Mouse (Mus musculus): ENCODE measurements around the gene Snrpa.
A peak's percentile ranks its signal among the peaks of the same experiment; 100 is the strongest.

Snrpa gene

DNA sequence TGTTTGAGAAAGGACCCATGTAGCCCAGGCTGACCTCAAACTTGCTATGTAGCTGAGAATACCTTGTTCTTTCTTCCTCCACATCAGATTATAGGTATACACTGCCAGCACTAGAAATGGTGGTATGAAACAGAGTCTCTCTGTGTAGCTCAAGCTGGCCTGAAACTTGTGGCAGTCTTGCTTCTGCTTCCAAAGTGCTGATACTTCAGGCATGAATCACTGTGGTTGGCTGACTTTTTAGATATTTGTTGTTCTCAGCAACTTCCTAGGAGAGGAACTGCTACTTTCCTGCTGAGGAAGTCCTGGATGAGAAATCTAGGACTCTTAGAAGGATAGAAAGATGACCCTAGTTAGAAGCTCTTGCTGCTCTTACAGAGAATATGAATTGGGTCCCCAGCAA, 2.3 kb upstream of the Snrpa start:
- no peak for DNase-seq (ENCODE audit: low spot score)

DNA sequence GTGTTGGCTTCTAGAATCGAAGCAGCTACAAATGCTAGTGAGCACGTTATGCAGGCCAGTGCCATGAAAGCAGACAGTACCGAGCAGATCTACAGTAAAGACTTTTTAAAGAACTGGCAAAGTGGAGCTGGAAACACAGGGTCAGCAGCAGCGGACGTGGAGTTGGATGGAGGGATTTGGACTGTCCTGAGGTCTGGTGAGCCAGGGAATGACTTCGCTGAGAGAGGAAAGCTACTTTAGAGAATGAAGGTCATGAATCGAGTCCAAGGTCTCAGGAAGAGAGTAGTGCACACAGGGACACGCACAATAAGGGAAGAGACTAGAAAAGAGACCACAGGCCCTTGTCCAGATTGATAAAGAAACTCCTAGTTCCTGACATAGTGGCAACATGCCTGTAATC, 1.6 kb upstream of the Snrpa start:
- DNase-seq (ENCODE audit: low spot score) = no peak

DNA sequence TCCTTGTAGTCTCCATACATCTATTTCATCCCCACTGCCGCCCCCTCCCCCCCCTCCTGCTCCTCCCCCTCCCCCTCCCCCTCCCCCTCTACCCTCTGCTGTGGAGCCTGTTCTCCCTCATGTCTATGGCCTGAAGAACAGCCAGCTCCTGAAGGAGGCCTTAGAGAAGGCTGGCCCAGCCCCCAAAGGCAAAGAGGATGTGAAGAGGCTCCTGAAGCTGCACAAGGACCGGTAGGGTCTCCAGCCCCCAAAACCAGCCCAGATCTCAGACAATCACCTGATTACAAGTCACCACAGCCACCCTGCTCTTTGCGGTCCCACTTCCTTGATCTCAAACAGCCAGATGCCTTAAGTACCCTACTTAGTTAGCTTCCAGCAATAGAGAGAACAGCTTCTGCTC, 1.1 kb upstream of the Snrpa start:
- DNase-seq (ENCODE audit: low spot score) = no peak

DNA sequence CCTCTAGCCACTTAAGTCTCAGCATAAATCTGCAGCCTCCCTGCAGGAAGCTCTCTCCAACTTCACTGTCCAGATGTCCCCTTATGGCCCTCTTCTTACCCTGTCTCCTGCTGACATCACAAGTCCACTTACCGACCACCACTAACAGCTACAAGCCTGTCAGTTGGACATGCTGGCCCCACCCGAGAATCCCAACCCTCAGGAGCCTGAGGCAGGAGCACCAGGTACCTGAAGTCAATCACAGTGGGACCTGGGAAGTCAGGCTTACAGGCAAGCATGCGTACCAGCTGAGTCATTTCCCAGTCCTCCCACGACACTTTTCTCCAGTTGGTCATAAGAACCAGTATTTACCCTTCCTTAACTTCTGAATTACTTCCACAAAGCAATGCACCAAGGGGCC, 2.3 kb downstream of the Snrpa start:
- no peak for DNase-seq (ENCODE audit: low spot score)

DNA sequence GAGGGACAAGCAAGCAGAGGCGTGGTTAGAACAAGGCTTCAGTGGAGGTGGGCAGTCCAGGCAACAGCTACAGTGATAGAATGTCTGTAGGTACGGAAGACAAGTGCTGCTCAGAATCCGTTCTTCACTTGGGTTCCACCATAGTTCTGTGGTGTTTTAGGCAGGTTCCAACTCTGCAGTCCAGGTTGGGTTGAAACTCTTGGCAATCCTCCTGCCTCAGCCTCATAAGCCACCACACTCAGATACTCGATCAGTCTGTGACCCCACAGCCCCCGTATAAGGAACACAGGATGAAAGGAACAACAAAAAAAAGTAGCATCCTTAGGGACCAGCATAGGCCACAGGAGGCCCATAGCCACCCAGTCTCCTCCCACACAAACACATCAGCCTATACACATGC, 3.6 kb downstream of the Snrpa start:
- DNase-seq (ENCODE audit: low spot score) = no peak

DNA sequence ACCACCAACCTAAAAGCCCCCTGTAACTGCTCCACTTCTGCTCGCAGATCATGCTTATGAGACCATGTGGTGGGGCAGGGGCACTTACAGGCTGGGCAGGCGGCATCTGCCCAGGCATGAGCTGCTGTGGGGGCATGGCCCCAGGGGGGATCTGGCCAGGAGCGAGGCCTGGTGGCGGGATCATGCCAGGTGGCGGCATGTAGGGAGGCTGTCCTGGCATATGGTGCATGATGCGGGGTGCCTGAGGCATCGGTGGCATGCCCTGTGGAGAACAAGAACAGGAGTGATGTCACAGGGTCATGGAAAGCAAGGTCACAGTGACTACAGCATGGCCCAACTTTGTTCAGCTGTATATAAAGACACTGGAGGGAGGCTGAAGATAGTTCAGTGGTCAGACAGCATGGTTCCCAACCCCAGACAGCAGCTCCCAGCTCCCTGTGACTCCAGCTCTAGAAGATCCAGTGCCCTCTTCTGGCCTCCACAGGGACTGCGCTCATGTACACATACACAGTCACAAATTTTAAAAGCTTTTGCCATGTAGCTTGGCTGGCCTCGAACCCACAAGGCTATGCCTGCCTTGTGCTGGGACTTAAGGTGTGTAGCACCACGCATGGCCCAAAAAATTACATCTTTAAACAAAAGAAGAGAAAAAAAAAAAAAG, 6.7 kb downstream of the Snrpa start:
- DNase-seq (ENCODE audit: low spot score) = no peak

DNA sequence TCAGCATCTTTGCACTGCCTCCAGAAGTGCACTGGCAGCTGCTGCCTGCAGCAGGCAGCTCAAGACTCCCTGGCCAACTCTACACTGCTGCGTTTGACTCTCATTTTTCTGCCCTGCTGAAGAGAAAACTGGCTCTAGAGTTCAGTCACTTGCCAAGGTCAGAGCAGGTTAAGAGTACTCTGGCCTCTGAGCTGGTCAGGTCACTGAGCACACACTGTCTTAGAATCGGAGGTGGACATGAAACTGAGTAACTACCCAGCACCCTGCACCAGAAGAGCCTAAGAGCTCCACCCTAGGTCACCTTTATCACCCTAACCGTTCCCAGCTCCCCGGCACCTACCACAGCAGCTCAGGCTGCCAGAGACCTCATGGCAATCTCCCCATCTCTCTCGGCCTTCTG, 10.1 kb downstream of the Snrpa start:
- DNase-seq (ENCODE audit: low spot score) = no peak

DNA sequence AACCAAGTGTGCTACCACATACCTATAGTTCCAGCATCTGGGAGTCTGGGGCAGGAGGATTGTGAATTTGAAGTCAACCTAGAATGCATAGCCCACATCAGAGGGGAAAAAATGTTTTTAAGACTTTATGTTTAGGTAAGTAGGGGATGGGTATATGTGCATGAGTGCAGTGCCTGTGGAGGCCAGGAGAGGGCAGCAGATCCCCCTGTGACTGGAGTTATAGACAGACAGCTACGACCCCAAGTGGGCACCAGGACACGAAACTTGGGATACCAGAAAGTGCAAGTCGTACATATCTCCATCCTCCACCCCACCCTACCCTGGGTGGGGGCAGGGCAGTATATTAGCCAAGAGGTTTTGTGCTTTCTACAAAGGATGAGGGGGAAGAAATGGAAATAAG, 11.1 kb downstream of the Snrpa start:
- DNase-seq (ENCODE audit: low spot score) = no peak

DNA sequence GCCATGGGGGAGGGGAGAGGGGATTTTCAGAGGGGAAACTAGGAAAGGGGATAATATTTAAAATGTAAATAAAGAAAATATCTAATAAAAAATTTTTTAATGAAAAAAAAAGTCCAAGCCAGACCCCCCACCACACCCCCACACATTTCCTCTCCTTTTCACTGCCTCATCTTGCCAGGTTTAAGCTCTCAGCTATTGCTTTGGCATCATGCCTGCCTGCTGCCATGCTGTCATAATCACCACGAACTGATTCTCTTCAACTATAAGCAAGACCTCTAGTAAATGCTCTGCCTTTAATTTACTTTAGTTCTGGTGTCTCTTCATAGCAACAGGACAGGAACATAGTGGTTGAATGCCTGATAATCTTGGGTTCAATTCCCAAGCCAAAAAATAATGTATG, 13.6 kb downstream of the Snrpa start:
- DNase-seq (ENCODE audit: low spot score) = no peak

DNA sequence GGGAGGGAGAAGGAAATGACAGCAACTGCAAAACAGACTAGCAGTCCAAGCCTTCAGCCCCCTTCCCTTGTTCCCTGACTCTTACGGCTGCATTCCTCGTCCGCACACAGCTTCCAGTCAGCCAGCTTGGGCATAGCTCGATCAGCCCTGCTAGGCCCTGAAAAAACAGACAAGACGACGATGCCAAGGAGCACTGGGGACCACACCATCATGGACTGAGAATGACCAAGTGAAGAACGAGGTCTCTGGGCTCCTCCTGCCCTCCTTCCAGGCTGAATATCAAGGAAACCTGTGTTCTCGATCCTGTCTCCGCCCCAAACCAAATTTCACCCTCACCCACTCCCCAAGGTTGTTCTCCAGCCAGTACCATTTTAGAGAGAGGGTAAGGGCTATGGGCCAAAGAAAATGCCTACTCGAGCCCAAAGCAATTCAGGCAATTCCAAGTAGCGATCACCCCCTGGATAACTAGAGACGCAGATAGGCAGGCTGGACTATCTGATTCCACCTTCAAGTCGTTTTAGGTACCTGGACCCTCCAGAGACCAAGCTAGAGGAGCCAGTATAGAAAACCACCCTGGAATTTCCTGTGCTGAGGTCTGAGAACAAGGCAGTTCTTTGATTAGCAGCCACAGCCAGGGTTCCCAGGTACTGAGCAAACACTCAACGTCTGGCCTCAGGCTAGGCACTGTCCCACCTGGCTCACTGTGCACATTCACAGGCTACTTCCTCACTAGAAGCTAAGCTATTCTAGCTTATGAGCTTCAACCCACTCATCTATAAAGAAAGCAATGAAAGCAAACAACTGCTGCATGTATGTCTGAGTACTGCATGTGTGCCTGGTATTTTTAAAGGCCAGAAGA, 15.0 kb downstream of the Snrpa start, which contains the start of the genes Gm21983 and Mia:
Gene Gm21983 (minus strand): TSS at position 250 of the 859 bp plus-strand sequence.
Gene Mia (minus strand): TSS at position 321 of the 859 bp plus-strand sequence.
- no peak for DNase-seq (ENCODE audit: low spot score)

DNA sequence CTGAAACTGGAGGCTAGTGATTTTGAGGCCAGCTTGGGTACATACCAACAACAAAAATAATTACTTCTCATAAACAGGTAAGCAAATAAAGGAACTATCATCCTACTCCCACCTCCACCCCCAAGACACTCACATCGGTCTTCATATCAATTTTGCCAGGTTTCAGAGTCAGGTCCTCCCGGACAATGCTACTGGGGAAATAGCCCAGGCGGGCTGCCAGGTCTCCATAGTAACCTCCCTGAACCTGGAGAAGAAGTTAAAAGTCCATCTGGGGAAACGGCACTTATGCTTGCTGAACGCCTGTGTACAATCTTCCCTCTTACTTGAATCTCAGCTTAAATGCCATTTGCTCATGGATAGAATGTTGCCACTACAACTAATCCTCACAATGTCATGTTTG, 16.0 kb downstream of the Snrpa start:
- DNase-seq (ENCODE audit: low spot score) = no peak

DNA sequence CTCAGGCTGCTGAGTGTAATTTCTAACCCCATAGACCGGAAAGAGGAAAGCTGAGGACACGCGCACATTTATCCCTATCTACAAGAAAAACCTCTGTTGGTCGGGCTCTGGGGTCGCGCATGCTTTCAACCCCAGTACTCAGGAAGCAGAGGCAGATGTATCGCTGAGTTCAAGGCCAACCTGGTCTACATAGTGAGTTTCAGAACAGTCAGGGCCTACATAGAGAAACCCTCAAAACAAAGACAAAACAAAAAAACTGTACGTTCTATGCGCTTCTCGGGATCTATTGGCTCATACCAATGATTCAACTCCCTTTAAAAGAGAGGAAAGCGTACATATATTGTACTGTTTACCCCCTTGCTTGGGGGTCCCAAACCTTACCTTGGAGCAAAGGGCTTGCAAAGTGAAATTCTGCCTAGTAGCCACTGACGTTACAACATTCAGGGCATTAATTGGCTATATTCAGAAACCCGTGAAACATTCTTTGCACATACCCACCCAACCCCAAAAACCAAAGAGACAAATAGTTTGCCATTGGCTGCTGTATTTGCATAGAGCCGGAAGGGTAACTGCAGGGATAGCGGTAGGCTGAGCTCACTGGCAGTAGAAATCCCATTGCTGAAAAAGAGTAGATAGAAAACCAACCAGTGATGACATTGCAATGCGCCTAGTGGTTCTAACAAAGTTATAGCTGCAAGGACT, 16.7 kb downstream of the Snrpa start:
- DNase-seq (ENCODE audit: low spot score) = no peak

DNA sequence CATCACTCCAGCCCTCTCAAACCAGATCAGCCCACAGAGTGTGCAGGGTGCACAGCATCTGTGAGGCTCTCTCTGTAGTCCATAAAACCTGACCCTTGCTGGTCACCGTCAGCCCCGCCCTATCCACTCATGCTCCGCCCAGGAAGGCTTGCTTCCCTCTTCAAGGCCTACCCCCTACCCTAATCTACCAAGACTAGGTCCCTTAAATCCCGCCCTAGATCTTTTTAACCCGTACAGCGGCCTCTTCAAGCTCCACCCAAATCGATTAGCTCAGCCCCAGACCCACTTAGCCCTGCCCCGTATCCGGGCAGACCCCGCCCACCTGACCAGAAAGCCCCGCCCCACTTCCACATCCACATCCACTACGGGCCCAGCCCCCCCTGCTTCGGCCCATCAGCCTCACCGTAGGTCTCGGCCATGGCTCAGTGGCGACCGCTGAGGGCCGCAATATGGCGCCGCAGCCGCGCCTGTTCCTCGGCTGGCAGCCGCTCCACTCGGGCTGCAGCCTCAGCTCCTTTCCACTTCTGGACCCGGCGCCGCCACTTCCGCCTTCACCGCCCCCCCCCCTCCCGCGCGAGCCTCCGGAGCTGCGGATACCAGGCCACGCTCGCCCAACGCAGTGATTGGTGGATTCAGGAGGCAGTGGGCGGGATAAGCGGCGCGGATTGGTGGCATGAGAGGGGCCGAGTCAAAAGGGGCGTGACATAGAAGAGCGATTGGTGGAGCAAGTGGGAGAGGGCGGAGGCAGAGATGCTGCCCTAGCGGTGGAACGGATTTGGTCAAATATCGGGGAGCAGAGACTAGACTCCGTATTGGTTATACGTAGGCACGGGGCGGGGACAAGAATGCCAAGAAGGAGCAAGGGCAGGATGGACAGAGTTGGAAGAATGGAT, 17.5 kb downstream of the Snrpa start, which contains the start of gene Rab4b:
Gene Rab4b (minus strand): TSS at position 573 of the 893 bp plus-strand sequence.
- DNase-seq (ENCODE audit: low spot score) = peak; percentile 98

DNA sequence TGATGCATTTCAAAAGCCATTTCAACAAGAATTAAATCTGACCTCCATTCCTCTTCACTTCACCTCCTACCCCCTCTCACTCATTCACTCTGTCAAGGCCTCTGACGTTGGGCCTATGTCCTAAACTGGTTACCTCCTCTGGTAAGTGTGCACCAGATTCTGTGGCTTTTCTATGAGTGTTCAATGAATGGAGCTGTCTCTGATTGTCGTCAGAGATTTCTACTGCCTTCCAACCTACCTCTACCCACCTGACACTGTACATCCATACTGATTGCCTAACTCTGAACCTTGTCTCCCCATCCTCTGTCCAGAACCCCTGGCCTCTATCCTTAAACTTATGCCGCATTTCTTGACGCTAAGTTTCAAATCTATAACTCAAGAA, 18.1 kb downstream of the Snrpa start:
- no peak for DNase-seq (ENCODE audit: low spot score)

DNA sequence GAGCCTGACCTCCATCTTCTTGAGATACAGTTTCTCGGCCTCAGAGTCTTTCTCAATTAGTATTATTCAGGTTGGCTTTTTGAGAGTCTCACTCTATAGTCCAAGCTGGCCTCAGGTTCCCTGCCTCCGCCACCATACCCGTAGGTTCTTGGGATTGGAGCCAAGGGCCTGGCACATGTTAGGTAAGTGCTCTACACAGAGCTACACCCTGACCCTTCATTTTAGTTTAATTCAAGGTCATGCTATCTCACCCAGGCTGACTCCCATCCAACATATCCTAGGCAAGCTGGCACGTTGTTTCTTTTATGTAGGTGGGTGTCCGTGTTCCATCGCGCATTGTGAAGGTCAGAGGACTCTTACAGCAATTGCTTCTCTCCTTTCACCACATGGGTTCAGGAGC, 21.2 kb downstream of the Snrpa start:
- no peak for DNase-seq (ENCODE audit: low spot score)

DNA sequence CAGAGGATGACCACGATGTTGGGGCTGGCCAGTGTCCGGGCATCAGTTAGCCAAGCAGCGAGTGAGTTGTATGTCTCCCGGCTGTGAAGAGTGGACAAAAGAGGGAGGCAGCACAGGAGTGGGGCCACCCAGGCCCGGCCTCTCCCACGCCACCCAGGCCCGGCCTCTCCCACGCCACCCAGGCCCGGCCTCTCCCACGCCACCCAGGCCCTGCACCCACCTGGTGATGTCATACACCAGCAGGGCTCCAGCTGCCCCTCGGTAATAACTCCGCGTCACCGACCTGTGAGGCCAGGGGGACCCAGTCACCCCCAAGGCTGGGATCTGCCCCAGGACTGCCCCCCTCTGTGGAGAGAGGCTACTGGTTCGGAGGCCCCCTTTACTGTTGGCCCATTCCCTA, 21.6 kb downstream of the Snrpa start:
- no peak for DNase-seq (ENCODE audit: low spot score)

DNA sequence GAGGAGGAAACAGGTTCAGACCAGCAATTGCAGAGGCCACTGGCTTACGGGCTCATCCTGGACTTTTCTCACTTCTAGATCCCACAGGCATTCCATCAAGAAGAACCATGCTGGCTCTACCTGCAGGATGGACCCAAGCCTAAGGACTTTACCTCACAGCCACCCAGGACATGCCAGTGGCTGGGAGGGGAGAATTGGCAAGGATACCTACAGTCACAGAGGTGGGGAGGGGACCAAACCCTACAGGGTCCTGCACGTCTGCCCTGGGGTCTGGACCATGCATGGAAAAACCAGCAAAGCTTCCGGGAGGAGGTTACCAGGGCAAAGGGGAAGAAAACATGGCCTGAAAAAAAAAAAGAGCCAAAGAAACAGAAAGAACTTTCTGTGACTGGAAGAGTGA, 25.1 kb downstream of the Snrpa start:
- no peak for DNase-seq (ENCODE audit: low spot score)

DNA sequence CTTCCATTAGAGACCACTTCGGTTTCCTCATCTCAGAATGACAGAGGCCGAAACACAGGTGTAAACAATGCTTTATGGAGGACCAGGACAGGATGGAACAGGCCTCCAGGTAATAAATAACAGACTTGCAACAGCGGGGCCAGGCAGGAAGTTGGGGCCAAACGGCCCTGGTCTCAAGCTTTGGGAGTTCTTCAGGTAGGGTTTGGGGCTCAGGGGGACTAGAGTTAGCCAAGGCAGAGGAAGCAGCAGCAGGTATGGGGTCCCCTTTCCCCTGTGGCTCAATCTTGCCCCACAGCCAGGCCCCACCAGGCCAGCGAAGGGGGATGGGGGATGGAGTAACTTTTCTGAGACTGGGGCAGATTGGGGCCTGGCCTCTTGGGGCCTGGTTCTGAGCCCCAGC, 27.7 kb downstream of the Snrpa start:
- DNase-seq (ENCODE audit: low spot score) = no peak

DNA sequence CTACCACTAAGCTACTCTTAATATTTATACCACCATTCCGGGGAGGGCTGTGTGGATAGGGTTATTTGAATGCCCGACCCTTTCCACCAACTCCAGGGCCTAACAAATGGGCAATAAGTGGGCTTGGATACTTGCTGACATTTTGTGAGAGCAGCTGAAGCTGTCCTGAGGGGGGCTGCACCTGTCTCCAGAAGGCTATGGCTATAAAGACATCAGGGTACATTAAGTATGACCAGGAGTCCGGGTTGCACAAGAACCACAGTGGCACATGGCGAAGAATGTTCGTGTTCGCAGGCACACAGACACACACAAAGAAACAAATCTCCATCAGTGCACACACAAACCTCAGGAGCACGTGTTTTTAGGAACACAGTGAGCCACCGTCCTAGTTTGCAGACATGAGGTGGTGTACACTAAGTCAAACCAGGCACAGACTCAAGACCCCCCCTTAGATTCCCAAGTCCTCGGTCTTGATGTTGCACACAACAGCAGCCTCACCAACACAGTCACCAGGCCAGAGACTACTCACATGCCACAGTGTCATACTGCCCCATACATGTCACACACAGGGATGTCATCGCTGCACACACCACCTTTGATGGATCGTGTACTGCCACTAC, 28.5 kb downstream of the Snrpa start:
- no peak for DNase-seq (ENCODE audit: low spot score)

DNA sequence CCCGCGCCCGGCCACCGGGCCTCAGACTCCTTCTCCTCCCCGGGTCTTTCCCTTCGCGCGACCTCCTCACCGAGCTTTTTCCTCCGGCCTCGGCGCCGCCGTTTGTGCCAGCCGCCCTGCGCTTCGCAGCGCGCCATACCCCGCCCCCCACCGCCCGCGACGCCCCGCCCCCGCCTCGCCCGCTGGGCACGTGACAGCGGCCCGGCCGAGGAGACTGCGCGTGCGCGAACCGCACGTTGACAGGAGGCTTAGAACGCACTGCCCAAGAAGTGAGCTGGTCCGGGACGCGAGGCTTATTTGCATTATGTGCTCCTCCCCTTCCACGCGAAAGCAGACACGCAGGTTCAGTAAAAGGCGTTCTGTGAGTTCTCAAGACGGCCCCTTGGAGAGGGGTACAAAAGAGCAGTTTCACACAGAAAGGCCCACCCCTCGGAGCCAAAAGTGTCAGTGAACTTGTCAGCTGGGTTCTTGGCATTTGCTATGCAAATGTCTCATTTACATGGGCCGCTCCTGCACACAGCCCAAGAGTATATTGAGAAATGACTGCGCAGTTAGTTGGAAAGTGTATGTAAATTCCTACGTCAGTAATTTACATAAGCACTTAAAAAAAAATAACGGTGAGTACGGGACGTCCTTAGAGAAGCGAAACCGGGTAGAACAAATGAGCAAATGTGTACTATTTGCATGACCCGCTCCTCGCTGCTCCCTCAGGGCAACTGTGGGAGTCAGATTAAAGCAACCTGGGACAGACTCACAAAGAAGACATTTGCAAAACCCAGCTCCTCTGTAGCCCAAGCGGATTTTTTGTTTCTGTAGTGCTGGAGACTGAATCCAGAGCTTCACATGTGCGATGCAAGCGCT, 29.2 kb downstream of the Snrpa start, which contains the start of gene Egln2:
Gene Egln2 (minus strand): TSS at position 189 of the 861 bp plus-strand sequence.
- DNase-seq (ENCODE audit: low spot score) = peak; percentile 89

Measured in spleen, adult 12 weeks (tissue).